Mouse (Mus musculus): ENCODE measurements around the gene Foxn1.

Gene Foxn1

GRCm38 (mm10) chr11:78386508-78387043, at the start of gene Foxn1:
Gene Foxn1 (minus strand): TSS chr11:78386558.
- no peak for DNase-seq (ENCODE audit: low spot score)

GRCm38 (mm10) chr11:78435776-78436349, 49.5 kb upstream of the Foxn1 start:
- DNase-seq (ENCODE audit: low spot score), result peak; percentile 42

- no peak for DNase-seq (ENCODE audit: low spot score)
Measured at GRCm38 (mm10) chr11:78434052-78434451, 47.7 kb upstream of the Foxn1 start.

GRCm38 (mm10) chr11:78431176-78431575, 44.8 kb upstream of the Foxn1 start:
- DNase-seq (ENCODE audit: low spot score), result no peak

GRCm38 (mm10) chr11:78430195-78430878, 44.0 kb upstream of the Foxn1 start:
- DNase-seq (ENCODE audit: low spot score), result no peak

- DNase-seq (ENCODE audit: low spot score), result no peak
Measured at GRCm38 (mm10) chr11:78428309-78428708, 42.0 kb upstream of the Foxn1 start.

- DNase-seq (ENCODE audit: low spot score), result no peak
Measured at GRCm38 (mm10) chr11:78427655-78428054, 41.3 kb upstream of the Foxn1 start.

GRCm38 (mm10) chr11:78425572-78425971, 39.2 kb upstream of the Foxn1 start:
- DNase-seq (ENCODE audit: low spot score), result no peak

- no peak for DNase-seq (ENCODE audit: low spot score)
Measured at GRCm38 (mm10) chr11:78424352-78424751, 38.0 kb upstream of the Foxn1 start.

- DNase-seq (ENCODE audit: low spot score), result no peak
Measured at GRCm38 (mm10) chr11:78422055-78422819, 35.9 kb upstream of the Foxn1 start, which contains the start of gene Slc13a2. Gene Slc13a2 (minus strand): TSS chr11:78422217.

- no peak for DNase-seq (ENCODE audit: low spot score)
Measured at GRCm38 (mm10) chr11:78421201-78422009, 35.0 kb upstream of the Foxn1 start.

GRCm38 (mm10) chr11:78420263-78420889, 34.0 kb upstream of the Foxn1 start:
- DNase-seq (ENCODE audit: low spot score), result no peak

- DNase-seq (ENCODE audit: low spot score), result no peak
Measured at GRCm38 (mm10) chr11:78416854-78417253, 30.5 kb upstream of the Foxn1 start.

GRCm38 (mm10) chr11:78412861-78413260, 26.5 kb upstream of the Foxn1 start:
- DNase-seq (ENCODE audit: low spot score), result no peak

- no peak for DNase-seq (ENCODE audit: low spot score)
Measured at GRCm38 (mm10) chr11:78412324-78412850, 26.0 kb upstream of the Foxn1 start.

GRCm38 (mm10) chr11:78411606-78412323, 25.4 kb upstream of the Foxn1 start:
- DNase-seq (ENCODE audit: low spot score), result no peak

GRCm38 (mm10) chr11:78408256-78409240, 22.2 kb upstream of the Foxn1 start:
- no peak for DNase-seq (ENCODE audit: low spot score)

- no peak for DNase-seq (ENCODE audit: low spot score)
Measured at GRCm38 (mm10) chr11:78402062-78402461, 15.7 kb upstream of the Foxn1 start.

- no peak for DNase-seq (ENCODE audit: low spot score)
Measured at GRCm38 (mm10) chr11:78401469-78401868, 15.1 kb upstream of the Foxn1 start.
